Mouse (Mus musculus) cerebellum, adult 2 months (tissue): Measurements from ENCODE around the gene Ppp3ca.

ENCODE experiments used
- CTCF ChIP-seq: fragments of 200-500 bp; IDR thresholded peaks from 2 replicates; pipeline ENCODE4 v1.5.1; 2011; ENCODE audit warnings: low read depth, mild to moderate bottlenecking, control low read depth, low read length, moderate library complexity, borderline replicate concordance; ENCODE audit not compliant: insufficient read depth
- POLR2A ChIP-seq: fragments of 200-500 bp; IDR thresholded peaks from 2 replicates; pipeline ENCODE4 v1.6.1; 2011; ENCODE audit warnings: low read length, control low read depth, borderline replicate concordance; ENCODE audit not compliant: insufficient read depth

DNA sequence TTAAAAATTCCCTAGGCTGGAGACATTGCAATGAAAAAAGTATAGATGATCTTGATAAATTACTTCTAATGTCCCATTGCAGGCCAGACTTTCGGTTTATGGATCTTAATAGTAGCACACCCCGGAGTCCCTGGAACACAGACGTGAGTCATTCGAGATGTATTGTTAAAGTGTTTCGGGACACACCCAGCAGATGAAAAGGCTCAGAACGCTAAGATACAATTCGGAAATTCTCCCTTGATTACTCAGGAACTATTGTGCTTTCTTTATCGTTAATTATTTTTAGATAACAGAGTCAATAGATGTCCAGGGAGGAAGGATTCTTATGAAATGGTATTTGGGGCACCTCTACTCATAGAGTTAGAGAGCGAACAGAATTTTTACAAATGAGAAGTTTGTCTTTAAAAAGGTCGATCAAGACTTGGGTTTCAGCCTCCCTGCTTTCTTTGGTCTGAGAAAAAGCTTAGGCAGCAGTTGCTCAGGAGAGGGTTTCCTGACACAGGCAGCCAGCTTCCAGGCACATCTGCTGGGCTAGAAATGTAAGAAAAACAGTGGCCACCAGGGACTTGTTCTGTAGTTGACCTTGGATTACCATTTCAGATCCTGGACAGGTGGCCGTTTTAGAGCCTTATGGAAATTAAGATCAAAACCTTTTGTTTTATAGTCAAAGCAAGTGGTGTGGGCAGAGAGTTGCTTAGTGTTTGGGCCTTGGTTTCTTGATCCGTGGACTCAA lies 34.8 kb downstream of the Ppp3ca start:
- TF ChIP-seq POLR2A, result no peak
- TF ChIP-seq CTCF, result no peak
